Mouse (Mus musculus): ENCODE data around the gene Lman2l. TPM values are rescaled to one million over a fixed set of nuclear protein-coding genes. Genes with fewer than 3 reads are reported as not detected.

Lman2l gene
- polyA plus RNA-seq, 1 experiment from 2014 or later: 40.9 TPM

GRCm38 (mm10) chr1:36401509-36401908, 43.6 kb downstream of the Lman2l start:
- DNase-seq (ENCODE audit: low spot score) (no peak), ATAC-seq (replicated peaks; ENCODE audit: low FRiP score) (0 out of 2 replicates have a peak, but pooled peaks have one; percentile 42)
- Histone ChIP-seq H3K4me2 (ENCODE audit: low read depth, low read length, severe bottlenecking) (no peak overlapping the region), H3K36me3 (ENCODE audit: control insufficient read depth, insufficient read depth, low read length) (no peaks in the 10 kb centered on the region), H3K27me3 (ENCODE audit: control insufficient read depth, insufficient read depth, low read length) (no peaks in the 10 kb centered on the region), H3K4me1 (replicated peaks; ENCODE audit: control insufficient read depth, insufficient read depth, low read length) (peaks cover 3% of the 10 kb centered on the region; the same call in 1 of the 2 replicates), H3K4me3 (ENCODE audit: low read depth, low read length) (no peak overlapping the region), H3K9me3 (ENCODE audit: control insufficient read depth, low read length) (no peaks in the 10 kb centered on the region), H3K9ac (ENCODE audit: low read length) (no peak overlapping the region), H3K27ac (ENCODE audit: low read depth, low read length) (no peak overlapping the region)
- 58% methylated on average over 4 of the region's 4 CpGs for WGBS

- Histone ChIP-seq H3K9ac (ENCODE audit: low read length) (no peak overlapping the region), H3K27ac (ENCODE audit: low read depth, low read length) (no peak overlapping the region), H3K36me3 (ENCODE audit: control insufficient read depth, insufficient read depth, low read length) (no peaks in the 10 kb centered on the region), H3K9me3 (ENCODE audit: control insufficient read depth, low read length) (no peaks in the 10 kb centered on the region), H3K4me1 (replicated peaks; ENCODE audit: control insufficient read depth, insufficient read depth, low read length) (peaks cover 3% of the 10 kb centered on the region; the same call in 1 of the 2 replicates), H3K27me3 (ENCODE audit: control insufficient read depth, insufficient read depth, low read length) (no peaks in the 10 kb centered on the region), H3K4me2 (ENCODE audit: low read depth, low read length, severe bottlenecking) (no peak overlapping the region), H3K4me3 (ENCODE audit: low read depth, low read length) (no peak overlapping the region)
- WGBS: 30% methylated on average over 6 of the region's 6 CpGs
- DNase-seq (ENCODE audit: low spot score) (no peak), ATAC-seq (replicated peaks; ENCODE audit: low FRiP score) (no peak)
These were observed 48.0 kb downstream of the Lman2l start for GRCm38 (mm10) chr1:36397041-36397440.

GRCm38 (mm10) chr1:36379582-36379981, 65.5 kb downstream of the Lman2l start:
- H3K27ac ChIP-seq (ENCODE audit: low read depth, low read length): no peak overlapping the region
- no peak overlapping the region for H3K4me3 ChIP-seq (ENCODE audit: low read depth, low read length)
- WGBS: 66% methylated on average over 4 of the region's 4 CpGs
- H3K4me1 ChIP-seq (replicated peaks; ENCODE audit: control insufficient read depth, insufficient read depth, low read length): no peaks in the 10 kb centered on the region
- no peak overlapping the region for H3K9ac ChIP-seq (ENCODE audit: low read length)
- H3K9me3 ChIP-seq (ENCODE audit: control insufficient read depth, low read length): no peaks in the 10 kb centered on the region
- no peaks in the 10 kb centered on the region for H3K27me3 ChIP-seq (ENCODE audit: control insufficient read depth, insufficient read depth, low read length)
- H3K4me2 ChIP-seq (ENCODE audit: low read depth, low read length, severe bottlenecking): no peak overlapping the region
- no peak for DNase-seq (ENCODE audit: low spot score)
- ATAC-seq (replicated peaks; ENCODE audit: low FRiP score): no peak
- H3K36me3 ChIP-seq (ENCODE audit: control insufficient read depth, insufficient read depth, low read length): no peaks in the 10 kb centered on the region

- Histone ChIP-seq H3K4me3 (ENCODE audit: low read depth, low read length) (no peak overlapping the region), H3K27ac (ENCODE audit: low read depth, low read length) (no peak overlapping the region), H3K9me3 (ENCODE audit: control insufficient read depth, low read length) (no peaks in the 10 kb centered on the region), H3K27me3 (ENCODE audit: control insufficient read depth, insufficient read depth, low read length) (no peaks in the 10 kb centered on the region), H3K36me3 (ENCODE audit: control insufficient read depth, insufficient read depth, low read length) (no peaks in the 10 kb centered on the region), H3K4me1 (replicated peaks; ENCODE audit: control insufficient read depth, insufficient read depth, low read length) (no peaks in the 10 kb centered on the region), H3K4me2 (ENCODE audit: low read depth, low read length, severe bottlenecking) (no peak overlapping the region), H3K9ac (ENCODE audit: low read length) (no peak overlapping the region)
- 79% methylated on average over 6 of the region's 6 CpGs for WGBS
- no peak for DNase-seq (ENCODE audit: low spot score)
- no peak for ATAC-seq (replicated peaks; ENCODE audit: low FRiP score)
These were observed 66.2 kb downstream of the Lman2l start for GRCm38 (mm10) chr1:36378880-36379279.

GRCm38 (mm10) chr1:36371934-36372845, 72.9 kb downstream of the Lman2l start, which contains the start of gene Fer1l5:
Fer1l5 (plus strand) TSS chr1:36372291.
- Histone ChIP-seq H3K27me3 (ENCODE audit: control insufficient read depth, insufficient read depth, low read length) (no peaks in the 10 kb centered on the region), H3K36me3 (ENCODE audit: control insufficient read depth, insufficient read depth, low read length) (no peaks in the 10 kb centered on the region), H3K9me3 (ENCODE audit: control insufficient read depth, low read length) (no peaks in the 10 kb centered on the region), H3K4me1 (replicated peaks; ENCODE audit: control insufficient read depth, insufficient read depth, low read length) (peaks cover 9% of the 10 kb centered on the region), H3K27ac (ENCODE audit: low read depth, low read length) (no peak within 1 kb of the TSS), H3K4me3 (ENCODE audit: low read depth, low read length) (no peak within 1 kb of the TSS), H3K4me2 (ENCODE audit: low read depth, low read length, severe bottlenecking) (no peak within 1 kb of the TSS), H3K9ac (ENCODE audit: low read length) (no peak within 1 kb of the TSS)
- 84% methylated on average over 10 of the region's 10 CpGs for WGBS
- ATAC-seq (replicated peaks; ENCODE audit: low FRiP score) (no peak), DNase-seq (ENCODE audit: low spot score) (no peak)

GRCm38 (mm10) chr1:36370918-36371317, 74.2 kb downstream of the Lman2l start:
- Histone ChIP-seq H3K27ac (ENCODE audit: low read depth, low read length) (no peak overlapping the region), H3K4me3 (ENCODE audit: low read depth, low read length) (no peak overlapping the region), H3K4me1 (replicated peaks; ENCODE audit: control insufficient read depth, insufficient read depth, low read length) (peaks cover 9% of the 10 kb centered on the region), H3K27me3 (ENCODE audit: control insufficient read depth, insufficient read depth, low read length) (no peaks in the 10 kb centered on the region), H3K9me3 (ENCODE audit: control insufficient read depth, low read length) (no peaks in the 10 kb centered on the region), H3K36me3 (ENCODE audit: control insufficient read depth, insufficient read depth, low read length) (no peaks in the 10 kb centered on the region; the same call in 1 of the 2 replicates), H3K9ac (ENCODE audit: low read length) (no peak overlapping the region), H3K4me2 (ENCODE audit: low read depth, low read length, severe bottlenecking) (no peak overlapping the region)
- no peak for ATAC-seq (replicated peaks; ENCODE audit: low FRiP score)
- 78% methylated on average over 6 of the region's 6 CpGs for WGBS
- no peak for DNase-seq (ENCODE audit: low spot score)

Other genes with a start within 250 kb of the Lman2l start
- 72.8 and 79.8 TPM in 2 replicates for gene Uggt1, start 200.6 kb downstream of the Lman2l start, polyA plus RNA-seq (2014; fragmentation: Nextera tagmentation; extraction: Ambion mirVana)
- gene Neurl3, start 170.6 kb downstream of the Lman2l start, polyA plus RNA-seq (2014; fragmentation: Nextera tagmentation; extraction: Ambion mirVana): 0.16 and 0.47 TPM in 2 replicates
- 2.5 and 3.3 TPM in 2 replicates for gene Arid5a, start 137.5 kb downstream of the Lman2l start, polyA plus RNA-seq (2014; fragmentation: Nextera tagmentation; extraction: Ambion mirVana)
- gene Kansl3, start 76.1 kb downstream of the Lman2l start, polyA plus RNA-seq (2014; fragmentation: Nextera tagmentation; extraction: Ambion mirVana): 46.2 and 49.6 TPM in 2 replicates
- gene Fer1l5, start 73.0 kb downstream of the Lman2l start, polyA plus RNA-seq (2014; fragmentation: Nextera tagmentation; extraction: Ambion mirVana): 1.4 and 1.9 TPM in 2 replicates
- 14.6 and 15.0 TPM in 2 replicates for gene Cnnm4, start 26.3 kb upstream of the Lman2l start, polyA plus RNA-seq (2014; fragmentation: Nextera tagmentation; extraction: Ambion mirVana)
- 6.8 and 7.4 TPM in 2 replicates for gene Cnnm3, start 66.6 kb upstream of the Lman2l start, polyA plus RNA-seq (2014; fragmentation: Nextera tagmentation; extraction: Ambion mirVana)
- 14.1 and 16.5 TPM in 2 replicates for gene Ankrd23, start 91.6 kb upstream of the Lman2l start, polyA plus RNA-seq (2014; fragmentation: Nextera tagmentation; extraction: Ambion mirVana)
- gene Gm42417, start 94.2 kb upstream of the Lman2l start, polyA plus RNA-seq (2014; fragmentation: Nextera tagmentation; extraction: Ambion mirVana): not detected in 2 replicates
- 18.7 and 20.8 TPM in 2 replicates for gene Ankrd39, start 102.2 kb upstream of the Lman2l start, polyA plus RNA-seq (2014; fragmentation: Nextera tagmentation; extraction: Ambion mirVana)
- 2.9 and 3.3 TPM in 2 replicates for gene Sema4c, start 113.1 kb upstream of the Lman2l start, polyA plus RNA-seq (2014; fragmentation: Nextera tagmentation; extraction: Ambion mirVana)
- gene Fam178b, start 237.9 kb upstream of the Lman2l start, polyA plus RNA-seq (2014; fragmentation: Nextera tagmentation; extraction: Ambion mirVana): 0.43 TPM in 1 of 2 replicates, not detected in the other
- 437 and 453 TPM in 2 replicates for gene Cox5b, start 246.2 kb upstream of the Lman2l start, polyA plus RNA-seq (2014; fragmentation: Nextera tagmentation; extraction: Ambion mirVana)

Measured in forebrain, embryonic 11.5 days (tissue).